Mouse (Mus musculus) lung, postnatal 0 days (tissue): ENCODE data around the gene Thg1l. TPM values are rescaled to one million over a fixed set of nuclear protein-coding genes. Genes with fewer than 3 reads are reported as not detected.

Experiments used
- ATAC-seq: fragments of 200-750 bp; cut with Nextera tagmentation; 2 replicates; pipeline ENCODE4 v1.8.0; 2017; ENCODE audit warnings: moderate library complexity
- DNase-seq: peaks from one replicate; pipeline ENCODE4 v3.0.0-alpha.2; 2016; ENCODE audit warnings: low spot score
- H3K27ac ChIP-seq: fragments of 300-500 bp; sonication (generic); 2 replicates; pipeline ENCODE4 v1.5.1; 2014; ENCODE audit warnings: antibody characterized with exemption, mild to moderate bottlenecking, low read length, mixed read lengths
- H3K27me3 ChIP-seq: fragments of 300-500 bp; sonication (generic); replicated peaks from 2 replicates; pipeline ENCODE4 v1.6.1; 2014; ENCODE audit warnings: low read length, mixed read lengths; ENCODE audit not compliant: insufficient read depth
- H3K36me3 ChIP-seq: fragments of 300-500 bp; sonication (generic); 2 replicates; pipeline ENCODE4 v1.6.1; 2014; ENCODE audit warnings: low read length, mixed read lengths; ENCODE audit not compliant: insufficient read depth
- H3K4me1 ChIP-seq: fragments of 300-500 bp; sonication (generic); 2 replicates; pipeline ENCODE4 v1.6.1; 2014; ENCODE audit warnings: antibody characterized with exemption, low read depth, low read length, mixed read lengths; ENCODE audit not compliant: insufficient read depth
- H3K4me2 ChIP-seq: fragments of 300-500 bp; sonication (generic); replicated peaks from 2 replicates; pipeline ENCODE4 v1.6.1; 2014; ENCODE audit warnings: low read depth, mild to moderate bottlenecking, low read length, moderate library complexity, mixed read lengths
- H3K4me3 ChIP-seq: fragments of 300-500 bp; sonication (generic); 2 replicates; pipeline ENCODE4 v1.5.1; 2014; ENCODE audit warnings: low read depth, low read length
- H3K9ac ChIP-seq: fragments of 300-500 bp; sonication (generic); replicated peaks from 2 replicates; pipeline ENCODE4 v1.6.1; 2014; ENCODE audit warnings: low read depth, mild to moderate bottlenecking
- H3K9me3 ChIP-seq: fragments of 300-500 bp; sonication (generic); 2 replicates; pipeline ENCODE4 v1.6.1; 2016; ENCODE audit warnings: low read length, mixed read lengths
- CTCF ChIP-seq: IDR thresholded peaks from 2 replicates; pipeline ENCODE4 v1.5.1; 2016; ENCODE audit warnings: antibody characterized with exemption, mild to moderate bottlenecking
- EP300 ChIP-seq: IDR thresholded peaks from 2 replicates; pipeline ENCODE4 v1.6.1; 2016; ENCODE audit warnings: antibody characterized with exemption, mild to moderate bottlenecking, control low read depth
- WGBS: fragments of 180-500 bp; shearing (Covaris S2); extraction: QIAGEN DNeasy Blood & Tissue Kit; methylation state at CpG from one replicate; pipeline ENCODE4 v1.1.7; 2014; 5-methylcytosine and 5-hydroxymethylcytosine counted together
- polyA plus RNA-seq: library from polyadenylated mRNA; unstranded; fragments of >200 nt; fragmentation: Nextera tagmentation; extraction: Ambion mirVana; gene quantifications from 2 replicates; pipeline ENCODE4 v1.2.1, GENCODE M21; 2015

Gene Thg1l
- polyA plus RNA-seq, 1 experiment from 2014 or later = 6.9 TPM

- no peak overlapping the region for H3K9ac ChIP-seq
- 71% methylated on average over 4 of the region's 4 CpGs for WGBS
- TF ChIP-seq EP300 (no peak), CTCF (no peak)
- H3K36me3 ChIP-seq = peaks cover 4% of the 10 kb centered on the region; the same call in 1 of the 2 replicates
- H3K27ac ChIP-seq = no peak overlapping the region
- no peak overlapping the region for H3K4me2 ChIP-seq
- ATAC-seq (no peak), DNase-seq (no peak)
- H3K27me3 ChIP-seq = no peaks in the 10 kb centered on the region
- H3K4me1 ChIP-seq = no peaks in the 10 kb centered on the region
- no peaks in the 10 kb centered on the region for H3K9me3 ChIP-seq
- H3K4me3 ChIP-seq = no peak overlapping the region
Measured at GRCm38 (mm10) chr11:45946796-45947195, 8.5 kb downstream of the Thg1l start.

GRCm38 (mm10) chr11:45944643-45945156 is 10.6 kb downstream of the Thg1l start, which contains the start of gene Lsm11:
Lsm11 (minus strand) TSS chr11:45944935.
- peak within 1 kb of the TSS; percentile 98 for H3K4me2 ChIP-seq
- H3K4me3 ChIP-seq = peak within 1 kb of the TSS; percentile 87
- peak; percentile 100 for TF ChIP-seq CTCF
- TF ChIP-seq EP300 = no peak
- H3K9ac ChIP-seq = peak within 1 kb of the TSS; percentile 60
- H3K4me1 ChIP-seq = no peaks in the 10 kb centered on the region
- no peak within 1 kb of the TSS for H3K27ac ChIP-seq
- no peaks in the 10 kb centered on the region for H3K27me3 ChIP-seq
- peak; percentile 94 for DNase-seq
- no peaks in the 10 kb centered on the region for H3K36me3 ChIP-seq
- peak; percentile 95 for ATAC-seq
- H3K9me3 ChIP-seq = no peaks in the 10 kb centered on the region
- WGBS = under 1% methylated on average over 41 of the region's 55 CpGs

GRCm38 (mm10) chr11:45943891-45944642 is 11.2 kb downstream of the Thg1l start:
- peak overlapping the region; percentile 87 for H3K4me3 ChIP-seq
- DNase-seq = peak; percentile 17
- H3K4me1 ChIP-seq = no peaks in the 10 kb centered on the region
- H3K9ac ChIP-seq = peak overlapping the region; percentile 60
- H3K27me3 ChIP-seq = no peaks in the 10 kb centered on the region
- H3K27ac ChIP-seq = no peak overlapping the region
- WGBS = under 1% methylated on average over 38 of the region's 49 CpGs
- no peaks in the 10 kb centered on the region for H3K9me3 ChIP-seq
- peak overlapping the region; percentile 98 for H3K4me2 ChIP-seq
- ATAC-seq = no peak; the same call in none of the 2 replicates
- H3K36me3 ChIP-seq = no peaks in the 10 kb centered on the region
- TF ChIP-seq EP300 = no peak

- Histone ChIP-seq H3K9me3 (no peaks in the 10 kb centered on the region), H3K4me1 (no peaks in the 10 kb centered on the region), H3K9ac (no peak overlapping the region), H3K27me3 (no peaks in the 10 kb centered on the region), H3K4me3 (peak overlapping the region; percentile 87; the same call in 1 of the 2 replicates), H3K36me3 (no peaks in the 10 kb centered on the region), H3K4me2 (peak overlapping the region; percentile 98), H3K27ac (no peak overlapping the region)
- no peak for ATAC-seq
- WGBS = 42% methylated on average over 7 of the region's 7 CpGs
- TF ChIP-seq EP300 = no peak
- no peak for DNase-seq
Measured at GRCm38 (mm10) chr11:45943108-45943705, 12.1 kb downstream of the Thg1l start.

GRCm38 (mm10) chr11:45942281-45942680 is 13.0 kb downstream of the Thg1l start:
- 89% methylated on average over 7 of the region's 7 CpGs for WGBS
- ATAC-seq = no peak
- no peak for DNase-seq

GRCm38 (mm10) chr11:45938917-45939316 is 16.4 kb downstream of the Thg1l start:
- Histone ChIP-seq H3K27ac (no peak overlapping the region), H3K4me3 (no peak overlapping the region), H3K9ac (no peak overlapping the region), H3K9me3 (no peaks in the 10 kb centered on the region), H3K4me2 (no peak overlapping the region), H3K27me3 (no peaks in the 10 kb centered on the region), H3K4me1 (no peaks in the 10 kb centered on the region), H3K36me3 (0 out of 2 replicates have a peak, but pooled peaks cover 2% of the 10 kb centered on the region)
- TF ChIP-seq CTCF (no peak), EP300 (no peak)
- ATAC-seq (no peak), DNase-seq (no peak)
- WGBS = 93% methylated on average over 8 of the region's 8 CpGs

More at GRCm38 (mm10) chr11:45942281-45942680, 13.0 kb downstream of the Thg1l start:
- Histone ChIP-seq H3K27ac (no peak overlapping the region), H3K27me3 (no peaks in the 10 kb centered on the region), H3K4me1 (no peaks in the 10 kb centered on the region), H3K4me3 (no peak overlapping the region), H3K36me3 (no peaks in the 10 kb centered on the region), H3K4me2 (no peak overlapping the region), H3K9me3 (no peaks in the 10 kb centered on the region), H3K9ac (no peak overlapping the region)
- TF ChIP-seq CTCF (no peak), EP300 (no peak)
